8 mouse cellular contexts compared by ENCODE assay signal in genomic region chr11:113683627-113683956, GRCm38 (mm10). TPM values are rescaled to one million over a fixed set of nuclear protein-coding genes. Genes with fewer than 3 reads are reported as not detected.
DNase-seq lines count a peak whose midpoint lies in the region; ATAC-seq and TF ChIP-seq lines count a peak whose summit lies in the region.

No protein-coding gene starts in this region.

- no peak for TF ChIP-seq CTCF in lung, adult 2 months (IDR thresholded peaks at IDR 0.05; ENCODE audit: insufficient read depth, low read length)

- H3K9me3 ChIP-seq in embryonic facial prominence, embryonic 14.5 days (ENCODE audit: control insufficient read depth, low read length): no peaks in the 10 kb centered on the region
- H3K9me3 ChIP-seq in limb, embryonic 10.5 days (replicated peaks): no peaks in the 10 kb centered on the region
- H3K9me3 ChIP-seq in neural tube, embryonic 14.5 days (ENCODE audit: control insufficient read depth, low read length): no peaks in the 10 kb centered on the region

- peak overlapping the region; percentile 85 for H3K4me2 ChIP-seq in embryonic facial prominence, embryonic 14.5 days (ENCODE audit: low read depth, low read length)
- H3K4me2 ChIP-seq in neural tube, embryonic 14.5 days (ENCODE audit: low read depth, low read length): peak overlapping the region; percentile 81

- under 1% methylated on average over 37 of the region's 38 CpGs for WGBS in lung, adult 2 months
- 0% methylated on average over 4 of the region's 38 CpGs for WGBS in embryonic facial prominence, embryonic 14.5 days
- 1% methylated on average over 38 of the region's 38 CpGs for WGBS in limb, embryonic 10.5 days
- WGBS in neural tube, embryonic 14.5 days: 0% methylated on average over 29 of the region's 38 CpGs

- H3K27ac ChIP-seq in embryonic facial prominence, embryonic 14.5 days (replicated peaks; ENCODE audit: low read depth, low read length): peak overlapping the region; percentile 96
- H3K27ac ChIP-seq in limb, embryonic 10.5 days: peak overlapping the region; percentile 92
- H3K27ac ChIP-seq in neural tube, embryonic 14.5 days (ENCODE audit: low read depth, low read length): peak overlapping the region; percentile 89

- no peak for ATAC-seq in embryonic facial prominence, embryonic 14.5 days (ENCODE audit: low read depth)
- peak; percentile 81; the same call in 1 of the 2 replicates for ATAC-seq in neural tube, embryonic 14.5 days (ENCODE audit: low read depth)

- DNase-seq in lung, adult 2 months: no peak
- DNase-seq in lung, postnatal 25 days (ENCODE audit: low spot score): no peak
- no peak for DNase-seq in embryonic facial prominence, embryonic 14.5 days (ENCODE audit: low spot score)
- no peak for DNase-seq in limb, embryonic 10.5 days (ENCODE audit: low spot score)
- DNase-seq in left cerebral cortex, adult 9 months (ENCODE audit: low spot score in 2 of 2): no peak
- DNase-seq in kidney, adult 9 months: no peak
- DNase-seq in lung, adult 18-20 months: no peak

- no peaks in the 10 kb centered on the region for H3K27me3 ChIP-seq in embryonic facial prominence, embryonic 14.5 days (replicated peaks; ENCODE audit: control insufficient read depth, insufficient read depth, low read length)
- no peaks in the 10 kb centered on the region for H3K27me3 ChIP-seq in limb, embryonic 10.5 days (ENCODE audit: low read depth, poor library complexity, severe bottlenecking)
- no peaks in the 10 kb centered on the region for H3K27me3 ChIP-seq in neural tube, embryonic 14.5 days (ENCODE audit: control insufficient read depth, insufficient read depth, low read length)

- H3K4me3 ChIP-seq in lung, adult 2 months (replicated peaks; ENCODE audit: extremely low read depth, low read depth, low read length): peak overlapping the region; percentile 100
- peak overlapping the region; percentile 91 for H3K4me3 ChIP-seq in embryonic facial prominence, embryonic 14.5 days (ENCODE audit: low read depth, low read length)
- H3K4me3 ChIP-seq in limb, embryonic 10.5 days: peak overlapping the region; percentile 64
- H3K4me3 ChIP-seq in neural tube, embryonic 14.5 days (ENCODE audit: low read depth, low read length): peak overlapping the region; percentile 95

- peaks cover 12% of the 10 kb centered on the region for H3K36me3 ChIP-seq in embryonic facial prominence, embryonic 14.5 days (ENCODE audit: control insufficient read depth, insufficient read depth, low read length)
- H3K36me3 ChIP-seq in limb, embryonic 10.5 days: peaks cover 20% of the 10 kb centered on the region
- peaks cover 8% of the 10 kb centered on the region for H3K36me3 ChIP-seq in neural tube, embryonic 14.5 days (ENCODE audit: control insufficient read depth, insufficient read depth, low read length)

- peak overlapping the region; percentile 90 for H3K9ac ChIP-seq in embryonic facial prominence, embryonic 14.5 days (ENCODE audit: low read depth, low read length)
- peak overlapping the region; percentile 78 for H3K9ac ChIP-seq in neural tube, embryonic 14.5 days (replicated peaks; ENCODE audit: low read depth, low read length)

- TF ChIP-seq POLR2A in lung, adult 2 months (IDR thresholded peaks at IDR 0.05; ENCODE audit: borderline replicate concordance, extremely low read depth, low read depth, low read length): no peak

- peaks cover 9% of the 10 kb centered on the region for H3K4me1 ChIP-seq in lung, adult 2 months (ENCODE audit: control insufficient read depth, insufficient read depth, low read length)
- peaks cover 10% of the 10 kb centered on the region for H3K4me1 ChIP-seq in embryonic facial prominence, embryonic 14.5 days (ENCODE audit: control insufficient read depth, insufficient read depth, low read length)
- peaks cover 34% of the 10 kb centered on the region for H3K4me1 ChIP-seq in limb, embryonic 10.5 days
- H3K4me1 ChIP-seq in neural tube, embryonic 14.5 days (ENCODE audit: control insufficient read depth, insufficient read depth, low read length): peaks cover 25% of the 10 kb centered on the region

RNA-seq across cellular contexts. Expression of gene Fam104a, which starts 0.4 kb away (rescaled TPM):
- polyA plus RNA-seq in lung, adult 2 months (2012; rRNA removed): 21.2 and 31.7 TPM in 2 replicates
- 48.3 and 48.6 TPM in 2 replicates for polyA plus RNA-seq in embryonic facial prominence, embryonic 14.5 days (2014; fragmentation: Nextera tagmentation; extraction: Ambion mirVana)
- 55.0 and 55.4 TPM in 2 replicates for polyA plus RNA-seq in limb, embryonic 10.5 days (2016; fragmentation: Nextera tagmentation; extraction: Ambion mirVana)
- 41.4 and 45.3 TPM in 2 replicates for polyA plus RNA-seq in neural tube, embryonic 14.5 days (2014; fragmentation: Nextera tagmentation; extraction: Ambion mirVana)

RNA-seq across cellular contexts. Expression of gene D11Wsu47e, which starts 0.6 kb away (rescaled TPM):
- polyA plus RNA-seq in lung, adult 2 months (2012; rRNA removed): 6.2 and 7.1 TPM in 2 replicates
- 18.8 and 20.9 TPM in 2 replicates for polyA plus RNA-seq in embryonic facial prominence, embryonic 14.5 days (2014; fragmentation: Nextera tagmentation; extraction: Ambion mirVana)
- polyA plus RNA-seq in limb, embryonic 10.5 days (2016; fragmentation: Nextera tagmentation; extraction: Ambion mirVana): 26.7 and 28.4 TPM in 2 replicates
- 23.1 and 27.6 TPM in 2 replicates for polyA plus RNA-seq in neural tube, embryonic 14.5 days (2014; fragmentation: Nextera tagmentation; extraction: Ambion mirVana)

RNA-seq across cellular contexts. Expression of gene Cpsf4l, which starts 26.2 kb away (rescaled TPM):
- polyA plus RNA-seq in lung, adult 2 months (2012; rRNA removed): 0.09 TPM in 1 of 2 replicates, not detected in the other
- polyA plus RNA-seq in embryonic facial prominence, embryonic 14.5 days (2014; fragmentation: Nextera tagmentation; extraction: Ambion mirVana): 1.2 and 2.1 TPM in 2 replicates
- polyA plus RNA-seq in limb, embryonic 10.5 days (2016; fragmentation: Nextera tagmentation; extraction: Ambion mirVana): 0.67 and 0.90 TPM in 2 replicates
- polyA plus RNA-seq in neural tube, embryonic 14.5 days (2014; fragmentation: Nextera tagmentation; extraction: Ambion mirVana): 0.31 and 0.72 TPM in 2 replicates

RNA-seq across cellular contexts. Expression of gene Slc39a11, which starts 33.7 kb away (rescaled TPM):
- 15.3 and 16.9 TPM in 2 replicates for polyA plus RNA-seq in lung, adult 2 months (2012; rRNA removed)
- polyA plus RNA-seq in embryonic facial prominence, embryonic 14.5 days (2014; fragmentation: Nextera tagmentation; extraction: Ambion mirVana): 23.6 and 25.6 TPM in 2 replicates
- 14.2 and 15.7 TPM in 2 replicates for polyA plus RNA-seq in limb, embryonic 10.5 days (2016; fragmentation: Nextera tagmentation; extraction: Ambion mirVana)
- 23.5 and 24.4 TPM in 2 replicates for polyA plus RNA-seq in neural tube, embryonic 14.5 days (2014; fragmentation: Nextera tagmentation; extraction: Ambion mirVana)

RNA-seq across cellular contexts. Expression of gene Cog1, which starts 34.6 kb away (rescaled TPM):
- polyA plus RNA-seq in lung, adult 2 months (2012; rRNA removed): 43.9 and 45.9 TPM in 2 replicates
- polyA plus RNA-seq in embryonic facial prominence, embryonic 14.5 days (2014; fragmentation: Nextera tagmentation; extraction: Ambion mirVana): 23.4 and 27.7 TPM in 2 replicates
- 26.3 and 31.1 TPM in 2 replicates for polyA plus RNA-seq in limb, embryonic 10.5 days (2016; fragmentation: Nextera tagmentation; extraction: Ambion mirVana)
- 35.0 and 36.3 TPM in 2 replicates for polyA plus RNA-seq in neural tube, embryonic 14.5 days (2014; fragmentation: Nextera tagmentation; extraction: Ambion mirVana)
